Mouse (Mus musculus) naive thymus-derived CD4-positive, alpha-beta T cell, adult 5 months (primary cell): ENCODE measurements around the gene Draxin. TPM values are rescaled to one million over a fixed set of nuclear protein-coding genes. Genes with fewer than 3 reads are reported as not detected.

Experiments
- polyA plus RNA-seq: library from polyadenylated mRNA; unstranded; fragments of 100-300 nt; shearing (Covaris generic); gene quantifications from one replicate; pipeline ENCODE4 v1.2.1, GENCODE M21; 2017

Gene Draxin
- not detected for polyA plus RNA-seq

GRCm38 (mm10) chr4:148130561-148131413, at the start of gene Draxin:
TSS of gene Draxin (minus strand) at chr4:148130698.

GRCm38 (mm10) chr4:148160436-148161390, 30.2 kb upstream of the Draxin start, which contains the start of the genes Fbxo44 and Fbxo2:
TSS of gene Fbxo44 (minus strand) at chr4:148160482.
TSS of gene Fbxo2 (plus strand) at chr4:148160621.

GRCm38 (mm10) chr4:148151267-148152168, 21.0 kb upstream of the Draxin start, which contains the start of gene Fbxo6:
TSS of gene Fbxo6 (minus strand) at chr4:148152140.

GRCm38 (mm10) chr4:148130133-148130532, 365 bp downstream of the Draxin start, which contains the start of gene Mad2l2:
TSS of gene Mad2l2 (plus strand) at chr4:148130384.

GRCm38 (mm10) chr4:148087907-148088527, 42.5 kb downstream of the Draxin start, which contains the start of gene Agtrap:
TSS of gene Agtrap (minus strand) at chr4:148088031.

Other genes starting within 250 kb of the Draxin start
- 34.7 TPM for gene Mfn2, start 226.0 kb downstream of the Draxin start, polyA plus RNA-seq
- gene Plod1, start 193.9 kb downstream of the Draxin start, polyA plus RNA-seq: 8.2 TPM
- 92.5 TPM for gene 2510039O18Rik, start 189.8 kb downstream of the Draxin start, polyA plus RNA-seq
- gene Nppb, start 144.9 kb downstream of the Draxin start, polyA plus RNA-seq: not detected
- not detected for gene Nppa, start 130.0 kb downstream of the Draxin start, polyA plus RNA-seq
- gene Clcn6, start 91.9 kb downstream of the Draxin start, polyA plus RNA-seq: 12.6 TPM
- gene Mthfr, start 91.6 kb downstream of the Draxin start, polyA plus RNA-seq: 24.7 TPM
- gene Agtrap, start 42.7 kb downstream of the Draxin start, polyA plus RNA-seq: 13.5 TPM
- 38.1 TPM for gene Mad2l2, start 314 bp downstream of the Draxin start, polyA plus RNA-seq
- gene Fbxo6, start 21.4 kb upstream of the Draxin start, polyA plus RNA-seq: 18.9 TPM
- gene Fbxo44, start 29.8 kb upstream of the Draxin start, polyA plus RNA-seq: 2.4 TPM
- gene Fbxo2, start 29.9 kb upstream of the Draxin start, polyA plus RNA-seq: not detected
- gene Disp3, start 157.3 kb upstream of the Draxin start, polyA plus RNA-seq: not detected